Mouse (Mus musculus): ENCODE results near the gene 2510009E07Rik. TPM values are rescaled to one million over a fixed set of nuclear protein-coding genes. Genes with fewer than 3 reads are reported as not detected.
A peak's percentile ranks its signal among the peaks of the same experiment; 100 is the strongest.

2510009E07Rik gene
- 0.66 and 0.80 TPM in 2 replicates for polyA plus RNA-seq (2012; rRNA removed)

- H3K4me3 ChIP-seq (ENCODE audit: control insufficient read depth, low read depth, low read length) = peak within 1 kb of the TSS; percentile 78
- H3K36me3 ChIP-seq (ENCODE audit: control insufficient read depth, insufficient read depth, low read length) = no peaks in the 10 kb centered on the region
- H3K27me3 ChIP-seq (ENCODE audit: control insufficient read depth, insufficient read depth, low read length) = no peaks in the 10 kb centered on the region
- H3K27ac ChIP-seq (ENCODE audit: control insufficient read depth, insufficient read depth, low read depth, low read length) = no peak within 1 kb of the TSS; the same call in 1 of the 2 replicates
- no peak for TF ChIP-seq CTCF (IDR thresholded peaks at IDR 0.05; ENCODE audit: control insufficient read depth, insufficient read depth, insufficient replicate concordance, low read depth, low read length)
- TF ChIP-seq POLR2A (IDR thresholded peaks at IDR 0.05; ENCODE audit: control insufficient read depth, low read depth, low read length) = 0 out of 2 replicates have a peak, but pooled peaks have one; percentile 29
- H3K4me1 ChIP-seq (ENCODE audit: control insufficient read depth, insufficient read depth, low read length) = peaks cover 8% of the 10 kb centered on the region
Observed at GRCm38 (mm10) chr16:21694463-21695241, at the start of gene 2510009E07Rik. Gene 2510009E07Rik (minus strand): TSS chr16:21694665.

- Histone ChIP-seq H3K4me3 (ENCODE audit: control insufficient read depth, low read depth, low read length) (no peak overlapping the region), H3K36me3 (ENCODE audit: control insufficient read depth, insufficient read depth, low read length) (no peaks in the 10 kb centered on the region), H3K27me3 (ENCODE audit: control insufficient read depth, insufficient read depth, low read length) (no peaks in the 10 kb centered on the region), H3K27ac (ENCODE audit: control insufficient read depth, insufficient read depth, low read depth, low read length) (no peak overlapping the region), H3K4me1 (ENCODE audit: control insufficient read depth, insufficient read depth, low read length) (no peaks in the 10 kb centered on the region)
- TF ChIP-seq CTCF (IDR thresholded peaks at IDR 0.05; ENCODE audit: control insufficient read depth, insufficient read depth, insufficient replicate concordance, low read depth, low read length) (no peak), POLR2A (IDR thresholded peaks at IDR 0.05; ENCODE audit: control insufficient read depth, low read depth, low read length) (no peak)
Observed at GRCm38 (mm10) chr16:21743401-21743800, 48.9 kb upstream of the 2510009E07Rik start.

- no peak overlapping the region for H3K27ac ChIP-seq (ENCODE audit: control insufficient read depth, insufficient read depth, low read depth, low read length)
- H3K27me3 ChIP-seq (ENCODE audit: control insufficient read depth, insufficient read depth, low read length) = no peaks in the 10 kb centered on the region
- H3K36me3 ChIP-seq (ENCODE audit: control insufficient read depth, insufficient read depth, low read length) = no peaks in the 10 kb centered on the region
- H3K4me1 ChIP-seq (ENCODE audit: control insufficient read depth, insufficient read depth, low read length) = no peaks in the 10 kb centered on the region
- no peak for TF ChIP-seq POLR2A (IDR thresholded peaks at IDR 0.05; ENCODE audit: control insufficient read depth, low read depth, low read length)
- TF ChIP-seq CTCF (IDR thresholded peaks at IDR 0.05; ENCODE audit: control insufficient read depth, insufficient read depth, insufficient replicate concordance, low read depth, low read length) = no peak
- no peak overlapping the region for H3K4me3 ChIP-seq (ENCODE audit: control insufficient read depth, low read depth, low read length)
Observed at GRCm38 (mm10) chr16:21742898-21743297, 48.4 kb upstream of the 2510009E07Rik start.

- Histone ChIP-seq H3K4me1 (ENCODE audit: control insufficient read depth, insufficient read depth, low read length) (no peaks in the 10 kb centered on the region), H3K4me3 (ENCODE audit: control insufficient read depth, low read depth, low read length) (no peak overlapping the region)
- TF ChIP-seq CTCF (IDR thresholded peaks at IDR 0.05; ENCODE audit: control insufficient read depth, insufficient read depth, insufficient replicate concordance, low read depth, low read length) (no peak), POLR2A (IDR thresholded peaks at IDR 0.05; ENCODE audit: control insufficient read depth, low read depth, low read length) (no peak)
Observed at GRCm38 (mm10) chr16:21742191-21742870, 47.9 kb upstream of the 2510009E07Rik start.

GRCm38 (mm10) chr16:21741542-21741941, 47.1 kb upstream of the 2510009E07Rik start:
- Histone ChIP-seq H3K4me3 (ENCODE audit: control insufficient read depth, low read depth, low read length) (no peak overlapping the region), H3K4me1 (ENCODE audit: control insufficient read depth, insufficient read depth, low read length) (no peaks in the 10 kb centered on the region), H3K27ac (ENCODE audit: control insufficient read depth, insufficient read depth, low read depth, low read length) (no peak overlapping the region), H3K27me3 (ENCODE audit: control insufficient read depth, insufficient read depth, low read length) (no peaks in the 10 kb centered on the region), H3K36me3 (ENCODE audit: control insufficient read depth, insufficient read depth, low read length) (no peaks in the 10 kb centered on the region)
- TF ChIP-seq CTCF (IDR thresholded peaks at IDR 0.05; ENCODE audit: control insufficient read depth, insufficient read depth, insufficient replicate concordance, low read depth, low read length) (no peak), POLR2A (IDR thresholded peaks at IDR 0.05; ENCODE audit: control insufficient read depth, low read depth, low read length) (no peak)

More at GRCm38 (mm10) chr16:21742191-21742870, 47.9 kb upstream of the 2510009E07Rik start:
- Histone ChIP-seq H3K27ac (ENCODE audit: control insufficient read depth, insufficient read depth, low read depth, low read length) (no peak overlapping the region), H3K27me3 (ENCODE audit: control insufficient read depth, insufficient read depth, low read length) (no peaks in the 10 kb centered on the region), H3K36me3 (ENCODE audit: control insufficient read depth, insufficient read depth, low read length) (no peaks in the 10 kb centered on the region)

- H3K4me3 ChIP-seq (ENCODE audit: control insufficient read depth, low read depth, low read length) = no peak overlapping the region
- no peaks in the 10 kb centered on the region for H3K36me3 ChIP-seq (ENCODE audit: control insufficient read depth, insufficient read depth, low read length)
- H3K4me1 ChIP-seq (ENCODE audit: control insufficient read depth, insufficient read depth, low read length) = no peaks in the 10 kb centered on the region
- no peak overlapping the region for H3K27ac ChIP-seq (ENCODE audit: control insufficient read depth, insufficient read depth, low read depth, low read length)
- TF ChIP-seq POLR2A (IDR thresholded peaks at IDR 0.05; ENCODE audit: control insufficient read depth, low read depth, low read length) (no peak), CTCF (IDR thresholded peaks at IDR 0.05; ENCODE audit: control insufficient read depth, insufficient read depth, insufficient replicate concordance, low read depth, low read length) (no peak)
- H3K27me3 ChIP-seq (ENCODE audit: control insufficient read depth, insufficient read depth, low read length) = no peaks in the 10 kb centered on the region
Observed at GRCm38 (mm10) chr16:21735638-21736037, 41.2 kb upstream of the 2510009E07Rik start.

- Histone ChIP-seq H3K27ac (ENCODE audit: control insufficient read depth, insufficient read depth, low read depth, low read length) (no peak overlapping the region), H3K4me1 (ENCODE audit: control insufficient read depth, insufficient read depth, low read length) (no peaks in the 10 kb centered on the region), H3K36me3 (ENCODE audit: control insufficient read depth, insufficient read depth, low read length) (no peaks in the 10 kb centered on the region), H3K27me3 (ENCODE audit: control insufficient read depth, insufficient read depth, low read length) (no peaks in the 10 kb centered on the region), H3K4me3 (ENCODE audit: control insufficient read depth, low read depth, low read length) (peak overlapping the region; percentile 39; the same call in 1 of the 2 replicates)
- TF ChIP-seq CTCF (IDR thresholded peaks at IDR 0.05; ENCODE audit: control insufficient read depth, insufficient read depth, insufficient replicate concordance, low read depth, low read length) (peak; percentile 12; the same call in 1 of the 2 replicates), POLR2A (IDR thresholded peaks at IDR 0.05; ENCODE audit: control insufficient read depth, low read depth, low read length) (no peak)
Observed at GRCm38 (mm10) chr16:21727897-21728364, 33.5 kb upstream of the 2510009E07Rik start.

All from testis, adult 2 months (tissue).